Comparison of ENCODE assay signal across 8 mouse cellular contexts in genomic region chr8:34622177-34623114, GRCm38 (mm10).
DNase-seq lines count a peak whose midpoint lies in the region; TF ChIP-seq lines count a peak whose summit lies in the region.

No protein-coding gene starts in this region.

- DNase-seq in urinary bladder, adult 18-20 months (ENCODE audit: low spot score in 2 of 2): peak; percentile 36 to 64
- DNase-seq in urinary bladder, postnatal 10 days (ENCODE audit: low spot score): no peak
- DNase-seq in cerebellum, postnatal 10 days: no peak
- no peak for DNase-seq in kidney, adult 8-10 months
- DNase-seq in heart, postnatal 14 days: no peak
- DNase-seq in gastrocnemius, postnatal 4 days (ENCODE audit: low spot score in 2 of 2): no peak

- intact Hi-C loops in heart, postnatal 14 days (cut with DNase I): no loop called here

- no peaks in the 10 kb centered on the region for H3K79me2 ChIP-seq in macrophage (ENCODE audit: inconsistent target)

- peak overlapping the region; percentile 37 for H3K4me3 ChIP-seq in bone marrow macrophage, adult 2 months (ENCODE audit: insufficient read depth, low read length)
- no peak overlapping the region for H3K4me3 ChIP-seq in macrophage (ENCODE audit: inconsistent target)

- H3K36me3 ChIP-seq in macrophage (ENCODE audit: inconsistent target): no peaks in the 10 kb centered on the region

- no peak for TF ChIP-seq CTCF in bone marrow macrophage, adult 2 months (IDR thresholded peaks at IDR 0.05; ENCODE audit: low read depth, low read length)

- WGBS in macrophage (ENCODE audit: missing documents): 53% methylated on average over 25 of the region's 25 CpGs

- H3K4me1 ChIP-seq in bone marrow macrophage, adult 2 months (ENCODE audit: control insufficient read depth, insufficient read depth, low read length): peaks cover 20% of the 10 kb centered on the region

- H3K27ac ChIP-seq in bone marrow macrophage, adult 2 months (ENCODE audit: insufficient read depth, low read depth, low read length): peak overlapping the region; percentile 69
- peak overlapping the region; percentile 82 for H3K27ac ChIP-seq in macrophage

- TF ChIP-seq POLR2A in bone marrow macrophage, adult 2 months (IDR thresholded peaks at IDR 0.05; ENCODE audit: borderline replicate concordance, low read depth, low read length): no peak

Comparison
In these comparisons a context has a peak if more than half of its experiments do, and no peak if none do; other contexts are left out.
1. DNase-seq: peak in urinary bladder, adult 18-20 months (2 of 2); none in urinary bladder, postnatal 10 days (single experiment), cerebellum, postnatal 10 days (0 of 2), kidney, adult 8-10 months (0 of 2), heart, postnatal 14 days (0 of 2) and gastrocnemius, postnatal 4 days (0 of 2).